Mouse (Mus musculus) gastrocnemius, adult 2 months (tissue): Measurements from ENCODE around the gene Diaph3. TPM values are rescaled to one million over a fixed set of nuclear protein-coding genes. Genes with fewer than 3 reads are reported as not detected.
A peak's percentile ranks its signal among the peaks of the same experiment; 100 is the strongest.

Experiments used
- DNase-seq: peaks from one replicate; pipeline ENCODE4 v3.0.0; 2022
- H3K27ac ChIP-seq: fragments of 200-600 bp; 2 replicates; pipeline ENCODE4 v1.8.1; 2022; ENCODE audit warnings: mild to moderate bottlenecking
- H3K4me3 ChIP-seq: fragments of 200-600 bp; 2 replicates; pipeline ENCODE4 v1.8.1; 2022; ENCODE audit warnings: mild to moderate bottlenecking, moderate library complexity
- CTCF ChIP-seq: fragments of 200-600 bp; IDR thresholded peaks from 2 replicates; pipeline ENCODE4 v1.8.1; 2022; ENCODE audit warnings: antibody characterized with exemption, mild to moderate bottlenecking, moderate library complexity
- intact Hi-C: fragments of 180-260 bp; cut with DNase I; formaldehyde crosslinking; loops from one replicate; pipeline ENCODE4 v1.15.1; 2025
- total RNA-seq, 2 experiments: library from RNA; stranded (reverse); gene quantifications; 2 replicates each; pipeline ENCODE4 v1.2.3; 2021

Diaph3 gene
- total RNA-seq, 2 experiments from 2014 or later: 0.08 TPM; not detected in 1

DNA sequence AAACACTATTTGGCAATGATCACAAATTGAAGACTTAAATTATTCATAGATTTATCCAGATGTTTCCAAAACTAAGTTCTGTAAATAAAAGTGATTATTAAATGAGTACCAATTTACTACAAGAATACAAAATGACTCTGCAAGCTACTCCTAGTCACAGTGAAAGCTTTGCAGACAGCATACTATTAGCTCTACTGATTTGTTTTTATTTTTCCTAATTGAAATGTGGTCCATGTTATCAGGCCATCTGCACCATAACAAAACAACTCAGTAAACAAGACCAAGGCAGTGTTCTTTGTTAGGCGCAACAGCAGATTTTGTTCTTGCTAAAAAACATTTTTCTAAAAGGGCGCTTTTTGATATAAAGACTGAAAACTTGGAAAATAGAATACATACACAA, 84.9 kb downstream of the Diaph3 start:
- no peak for DNase-seq
- no peak for TF ChIP-seq CTCF
- Histone ChIP-seq H3K27ac (no peak overlapping the region), H3K4me3 (no peak overlapping the region)
- intact Hi-C loops: no loop called here

DNA sequence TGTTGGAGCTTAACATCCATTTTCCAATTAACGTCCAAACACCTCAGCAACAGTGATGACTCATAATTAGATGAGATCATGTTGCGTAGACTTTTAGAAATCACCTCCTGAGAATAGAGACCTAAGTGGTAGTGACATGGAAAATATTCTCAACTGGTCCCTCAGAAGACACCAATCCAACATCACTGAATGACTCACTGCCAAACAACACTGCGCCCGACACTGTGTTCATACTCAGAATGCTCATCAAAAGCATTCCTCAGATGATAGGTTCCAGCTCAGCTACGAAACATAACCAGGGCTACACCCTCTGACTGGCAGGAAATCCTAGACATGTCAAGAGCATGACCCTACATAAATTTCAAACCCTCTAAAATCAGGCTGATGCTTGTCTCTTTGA, 89.8 kb downstream of the Diaph3 start:
- intact Hi-C loops: no loop called here
- no peak overlapping the region for H3K27ac ChIP-seq
- no peak overlapping the region for H3K4me3 ChIP-seq
- DNase-seq: no peak
- no peak for TF ChIP-seq CTCF

DNA sequence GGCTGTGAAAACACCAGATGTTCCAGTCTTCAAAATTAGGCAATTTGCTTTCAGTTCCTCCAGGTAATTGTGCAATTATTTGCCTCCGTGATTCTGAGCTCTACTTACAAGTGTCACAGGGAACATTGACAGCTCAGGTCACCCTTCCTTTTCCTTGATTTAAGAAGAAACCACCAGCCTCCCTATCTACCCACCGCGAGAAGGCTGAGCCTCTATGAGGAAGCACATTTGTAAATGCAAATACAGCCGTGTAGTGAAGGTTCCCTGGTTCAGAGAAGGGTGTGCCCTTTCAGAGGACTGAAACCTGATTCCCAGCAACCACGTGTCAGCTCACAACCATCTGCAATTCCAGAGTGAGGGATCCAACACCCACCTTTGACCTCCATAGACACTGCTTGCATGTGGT, 96.6 kb downstream of the Diaph3 start:
- no peak for DNase-seq
- intact Hi-C loops: no loop called here
- no peak overlapping the region for H3K27ac ChIP-seq
- no peak overlapping the region for H3K4me3 ChIP-seq
- no peak for TF ChIP-seq CTCF

DNA sequence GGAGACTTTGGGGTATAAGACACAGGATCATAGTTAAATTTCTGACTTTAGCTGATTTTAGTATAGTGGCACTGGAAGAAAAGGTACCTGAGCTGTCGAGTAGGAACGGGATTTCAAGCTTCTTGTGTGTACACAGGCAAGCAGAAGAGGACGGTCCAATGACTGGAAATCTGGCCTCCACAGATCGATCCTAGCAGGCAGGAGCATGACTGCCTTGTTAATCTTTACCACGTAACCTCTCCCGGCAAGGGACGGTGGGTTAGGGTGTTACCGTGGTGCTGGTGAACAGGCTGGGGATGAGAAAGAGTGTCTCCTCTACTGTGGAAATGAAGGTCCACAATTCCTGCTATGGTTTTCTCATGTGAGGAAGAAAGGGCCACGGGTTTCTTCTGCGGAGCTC, 120.8 kb downstream of the Diaph3 start:
- Histone ChIP-seq H3K4me3 (no peak overlapping the region), H3K27ac (no peak overlapping the region)
- TF ChIP-seq CTCF: no peak
- intact Hi-C loops: no loop called here
- no peak for DNase-seq

DNA sequence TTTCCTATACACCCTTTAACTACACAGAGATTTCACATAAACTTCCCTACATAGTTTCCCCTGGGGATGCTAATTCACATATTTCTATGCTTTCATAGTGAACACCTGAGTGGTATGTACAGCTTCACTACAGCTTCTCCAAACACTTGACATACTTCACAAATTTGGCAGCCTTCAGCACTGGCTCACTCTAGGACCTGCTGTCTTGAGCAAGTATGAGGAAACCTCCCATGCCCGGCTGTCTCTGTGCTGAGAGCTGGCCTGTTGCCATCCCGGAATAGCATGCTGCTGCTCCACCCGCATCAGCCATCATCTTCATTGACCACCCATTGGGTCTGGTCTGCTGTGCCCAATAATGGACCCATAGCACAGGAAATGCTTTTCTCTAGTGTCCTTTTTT, 121.3 kb downstream of the Diaph3 start:
- intact Hi-C loops: no loop called here
- Histone ChIP-seq H3K4me3 (no peak overlapping the region), H3K27ac (no peak overlapping the region)
- TF ChIP-seq CTCF: no peak
- no peak for DNase-seq

DNA sequence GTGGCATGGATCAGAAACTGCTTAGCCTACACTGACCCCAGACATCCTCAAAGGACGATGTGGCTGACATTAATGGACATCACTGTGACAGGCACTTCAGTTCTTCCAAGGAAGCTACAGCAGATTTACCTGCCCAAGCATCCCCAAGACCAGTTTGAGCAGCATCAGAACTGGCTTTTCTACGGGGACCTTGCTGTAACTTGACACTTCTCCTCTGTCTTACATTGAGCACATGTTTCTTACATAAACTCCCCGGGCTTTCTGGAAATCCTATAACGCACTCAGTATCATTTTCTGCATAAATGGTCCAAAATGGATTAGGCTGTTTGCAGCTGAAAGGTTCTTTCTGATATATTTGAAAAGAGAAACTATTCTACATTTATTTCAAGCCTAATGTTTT, 143.7 kb downstream of the Diaph3 start:
- Histone ChIP-seq H3K27ac (no peak overlapping the region), H3K4me3 (no peak overlapping the region)
- no peak for DNase-seq
- no peak for TF ChIP-seq CTCF
- intact Hi-C loops: no loop called here

DNA sequence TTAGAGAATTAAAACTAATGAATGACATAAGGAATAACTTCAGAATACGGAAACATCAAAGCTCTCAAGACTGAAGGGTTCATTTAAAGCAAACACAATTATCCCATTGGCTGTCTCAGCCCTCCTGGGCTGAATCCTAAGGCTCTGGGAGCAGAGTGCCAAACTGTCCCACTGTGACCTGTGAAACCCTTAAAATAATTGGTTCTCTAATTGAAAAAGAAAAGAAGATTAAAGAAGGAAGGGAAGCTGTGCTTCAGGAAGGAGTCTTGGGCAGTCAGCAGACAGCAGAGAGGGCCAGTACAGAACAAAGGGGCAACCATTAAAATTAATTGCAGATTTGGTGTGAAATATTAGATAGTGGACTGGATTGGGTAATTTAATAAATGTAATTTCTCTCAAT, 189.9 kb downstream of the Diaph3 start:
- Histone ChIP-seq H3K27ac (no peak overlapping the region), H3K4me3 (no peak overlapping the region)
- intact Hi-C loops: no loop called here
- no peak for DNase-seq
- no peak for TF ChIP-seq CTCF

DNA sequence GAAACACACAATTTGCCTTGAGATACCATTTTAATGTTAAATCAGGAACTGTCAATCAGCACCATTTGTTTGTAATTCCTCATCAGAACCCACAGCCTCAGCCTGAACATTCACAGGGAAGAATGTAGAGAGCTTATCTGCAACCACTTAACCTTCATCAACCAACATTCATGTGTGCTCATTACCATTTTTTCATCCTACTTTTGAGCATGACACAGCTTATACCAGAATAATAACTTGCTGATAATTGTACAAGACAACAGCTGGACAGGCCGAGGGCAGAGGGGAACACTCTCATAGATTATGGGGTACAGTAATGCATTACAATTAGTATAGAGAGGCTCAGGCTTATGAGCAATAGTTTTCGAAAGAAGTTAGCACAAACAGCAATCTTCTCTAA, 203.1 kb downstream of the Diaph3 start:
- no peak overlapping the region for H3K4me3 ChIP-seq
- H3K27ac ChIP-seq: no peak overlapping the region
- TF ChIP-seq CTCF: no peak
- no peak for DNase-seq
- intact Hi-C loops: no loop called here

DNA sequence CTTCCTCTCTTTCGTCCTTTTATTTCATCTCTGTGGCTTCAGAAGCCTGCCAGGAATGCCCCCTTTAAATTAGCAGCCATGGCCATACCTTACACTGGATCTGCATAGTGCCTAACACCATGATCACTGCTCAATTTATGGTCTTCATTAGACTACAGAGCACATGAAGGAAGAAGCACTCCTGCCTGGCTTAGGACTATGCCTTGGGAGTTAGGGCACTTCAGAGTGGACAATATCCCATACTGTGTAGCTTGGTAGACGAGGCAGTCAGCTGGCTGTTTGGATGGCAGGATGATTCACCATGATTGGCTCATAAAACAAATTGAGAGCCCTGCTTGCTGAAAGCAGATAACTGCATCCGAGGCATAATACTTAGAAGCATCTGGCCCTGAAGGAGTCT, 204.6 kb downstream of the Diaph3 start:
- no peak for TF ChIP-seq CTCF
- H3K4me3 ChIP-seq: no peak overlapping the region
- intact Hi-C loops: no loop called here
- no peak overlapping the region for H3K27ac ChIP-seq
- no peak for DNase-seq

DNA sequence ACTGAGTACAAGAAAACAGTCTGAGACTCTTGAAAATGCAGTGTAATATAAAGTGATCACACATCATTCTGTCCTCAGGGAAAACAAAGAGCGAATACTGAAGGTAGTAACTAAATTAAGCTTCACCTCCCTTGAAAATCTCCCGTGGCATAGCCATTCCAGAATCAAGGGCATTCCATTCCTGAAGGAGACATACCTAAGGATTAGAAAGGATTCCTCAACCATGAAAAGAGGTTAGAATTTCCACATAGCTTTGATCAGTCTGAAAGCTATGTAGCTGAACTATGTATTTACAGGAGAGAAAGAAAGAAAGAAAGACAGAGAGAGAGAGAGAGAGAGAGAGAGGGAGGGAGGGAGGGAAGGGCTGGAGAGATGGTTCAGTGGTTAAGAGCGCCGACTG, 210.3 kb downstream of the Diaph3 start:
- no peak for DNase-seq
- no peak for TF ChIP-seq CTCF
- Histone ChIP-seq H3K27ac (no peak overlapping the region), H3K4me3 (no peak overlapping the region)
- intact Hi-C loops: no loop called here

DNA sequence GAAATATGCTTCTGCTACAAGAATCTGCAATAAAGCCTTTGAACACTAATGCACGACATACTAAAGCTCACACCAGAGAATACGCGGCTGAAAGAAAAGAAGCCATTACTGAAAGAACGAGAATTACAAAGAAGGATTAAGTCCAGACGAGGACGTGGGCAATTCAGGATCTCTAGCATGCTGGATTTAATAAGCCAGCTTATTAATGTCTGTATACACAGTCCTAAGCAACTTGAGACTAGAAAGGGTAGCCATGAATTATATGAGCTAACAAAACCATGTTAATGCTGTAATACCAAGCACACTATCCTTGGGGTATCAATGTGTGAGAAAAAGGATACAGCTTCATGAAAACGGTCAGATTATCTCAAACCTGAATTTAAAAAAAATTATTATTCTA, 214.2 kb downstream of the Diaph3 start:
- intact Hi-C loops: no loop called here
- TF ChIP-seq CTCF: no peak
- DNase-seq: no peak
- H3K4me3 ChIP-seq: no peak overlapping the region
- no peak overlapping the region for H3K27ac ChIP-seq

DNA sequence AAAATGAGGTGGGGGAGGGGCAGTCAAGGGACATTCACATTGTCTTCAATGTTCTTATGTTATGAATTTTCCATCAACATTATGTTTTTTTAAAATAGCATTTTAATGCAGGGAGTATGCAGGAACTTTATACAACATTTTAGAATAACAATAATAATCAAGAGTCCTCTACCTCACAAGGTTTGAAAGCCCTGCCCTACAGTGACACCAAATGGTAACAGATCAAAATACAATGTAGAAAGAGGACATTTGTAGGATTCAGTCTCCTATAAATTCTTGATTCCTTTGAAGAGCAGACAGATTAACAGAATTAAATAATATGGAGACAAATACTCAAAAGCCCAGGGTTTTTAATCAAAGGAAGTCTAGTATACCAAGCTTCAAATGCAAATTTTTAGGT, 242.1 kb downstream of the Diaph3 start:
- Histone ChIP-seq H3K27ac (no peak overlapping the region), H3K4me3 (no peak overlapping the region)
- TF ChIP-seq CTCF: peak; percentile 13; the same call in 1 of the 2 replicates
- DNase-seq: no peak
- intact Hi-C loops: no loop called here

DNA sequence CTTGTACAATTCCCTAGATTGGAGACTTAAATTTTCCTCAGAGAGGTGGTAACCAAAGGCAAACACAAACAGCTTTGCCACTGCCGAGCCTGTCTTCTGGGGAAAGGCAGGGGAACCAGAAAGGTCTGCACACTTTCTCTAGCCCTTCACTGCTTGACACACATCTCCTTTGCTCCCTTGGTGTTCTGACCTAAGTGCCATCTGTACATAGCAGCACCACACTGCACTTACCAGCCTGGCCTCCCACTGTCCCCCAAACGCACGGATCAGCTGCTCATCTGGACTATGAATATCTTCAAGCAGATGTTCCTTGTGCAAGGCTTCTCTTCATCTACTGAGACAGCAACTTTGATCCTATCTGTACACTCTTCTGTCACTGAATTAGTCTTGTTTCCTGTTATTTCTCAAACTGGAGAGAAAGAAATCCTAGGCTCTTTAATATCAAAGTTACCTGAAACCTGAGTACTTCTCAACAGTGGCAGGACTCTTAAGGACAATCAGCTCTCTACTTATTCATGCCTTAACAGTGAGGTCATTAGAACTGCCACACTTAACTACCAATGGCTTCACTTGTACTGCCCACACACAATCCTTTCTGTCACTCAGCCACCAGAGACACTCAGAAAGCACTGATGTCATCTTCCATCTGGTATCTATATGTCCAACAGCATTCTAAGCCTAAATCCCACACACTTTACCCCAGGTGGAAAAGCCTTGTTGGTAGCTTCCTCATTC, 251.8 kb downstream of the Diaph3 start:
- H3K27ac ChIP-seq: no peak overlapping the region
- intact Hi-C loops: no loop called here
- no peak overlapping the region for H3K4me3 ChIP-seq
- no peak for DNase-seq
- TF ChIP-seq CTCF: no peak

DNA sequence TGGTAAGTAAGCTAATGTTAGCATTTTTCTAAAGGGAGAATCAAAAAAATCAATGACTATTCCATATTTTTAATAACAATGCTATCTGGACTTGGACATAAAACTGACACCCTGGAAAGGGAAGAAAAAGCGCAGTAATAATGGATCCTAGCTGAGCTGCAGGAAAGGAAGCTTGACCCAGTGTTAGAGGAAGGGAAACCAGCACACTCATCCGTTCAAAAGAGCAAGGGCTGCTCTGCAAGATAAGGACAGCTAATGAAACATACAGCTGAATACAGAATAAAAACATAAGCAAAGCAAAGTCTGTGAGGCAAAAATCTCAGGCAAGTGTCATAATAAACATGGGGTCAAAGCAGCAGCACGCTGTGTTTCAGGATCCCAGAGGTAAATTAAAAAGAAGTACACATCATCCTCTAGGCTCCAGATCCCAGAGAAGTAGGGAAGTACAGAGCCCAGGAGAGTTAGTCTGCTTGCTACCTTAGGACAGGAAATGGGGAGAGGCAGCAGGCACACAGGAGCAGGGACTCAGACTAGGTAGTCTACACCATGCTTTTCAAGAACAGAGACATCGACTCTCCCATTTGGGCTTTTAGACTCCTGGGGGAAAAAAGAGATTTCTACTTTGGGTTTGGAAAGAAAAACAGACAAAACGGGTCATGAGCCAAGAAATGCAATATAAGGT, 255.5 kb downstream of the Diaph3 start:
- Histone ChIP-seq H3K27ac (no peak overlapping the region), H3K4me3 (no peak overlapping the region)
- TF ChIP-seq CTCF: no peak
- DNase-seq: no peak
- intact Hi-C loops: no loop called here
